Mouse (Mus musculus) A20 (cell line): ENCODE data around the gene Sh3pxd2b.

ENCODE experiments used
- DNase-seq: peaks from one replicate; pipeline ENCODE4 v3.0.0-alpha.2; 2011; ENCODE audit warnings: low read depth, low spot score

The Sh3pxd2b gene

DNA sequence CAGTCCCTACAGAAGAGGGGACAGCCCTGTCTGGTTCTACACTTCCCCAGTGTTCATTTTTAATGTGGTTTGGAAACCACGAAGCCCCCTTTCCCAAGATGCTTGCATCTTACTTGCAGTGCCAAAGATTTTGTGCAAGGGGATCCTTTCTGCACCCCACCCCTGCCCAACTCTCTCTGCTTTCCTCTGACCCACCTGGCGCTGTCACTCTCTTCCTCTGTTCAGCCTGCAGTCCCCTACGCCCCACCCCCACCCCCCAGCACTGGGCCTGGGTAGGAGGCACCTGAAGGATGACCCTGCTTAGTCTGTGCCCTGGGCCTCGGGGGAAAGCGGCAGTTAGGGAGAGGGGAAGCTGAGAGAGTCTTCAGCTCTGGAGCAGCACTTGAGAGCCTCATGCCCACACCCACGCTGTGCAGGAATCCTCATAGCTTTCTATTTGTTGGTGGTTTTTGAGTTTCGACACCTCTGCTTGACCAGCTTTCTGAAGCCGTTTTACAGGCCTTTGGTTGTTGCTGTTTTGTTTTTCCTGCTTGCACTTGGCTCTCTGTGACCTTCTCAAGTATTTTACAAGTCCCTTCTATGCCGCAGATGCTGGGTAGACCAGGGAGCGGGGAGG lies 77.5 kb downstream of the Sh3pxd2b start:
- no peak for DNase-seq

DNA sequence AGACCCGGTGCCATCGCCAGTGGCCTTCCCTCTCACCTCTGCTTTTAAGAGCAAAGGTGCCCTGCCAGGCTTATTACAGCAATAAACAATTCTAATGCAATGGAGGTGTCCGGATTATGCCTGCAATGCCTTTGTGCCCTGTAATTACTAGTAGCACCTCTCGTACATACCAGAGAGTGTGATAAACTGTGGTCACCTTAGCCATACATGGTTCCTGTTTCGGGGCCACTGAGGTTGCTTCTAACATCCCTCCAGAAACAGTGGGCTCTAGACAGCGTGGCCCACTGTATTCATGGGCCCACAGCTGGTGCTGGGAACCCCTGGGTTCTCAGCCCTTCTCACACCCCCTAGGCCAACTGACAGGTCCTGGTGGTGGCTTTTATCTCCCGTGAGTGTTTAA lies 79.9 kb downstream of the Sh3pxd2b start:
- no peak for DNase-seq

DNA sequence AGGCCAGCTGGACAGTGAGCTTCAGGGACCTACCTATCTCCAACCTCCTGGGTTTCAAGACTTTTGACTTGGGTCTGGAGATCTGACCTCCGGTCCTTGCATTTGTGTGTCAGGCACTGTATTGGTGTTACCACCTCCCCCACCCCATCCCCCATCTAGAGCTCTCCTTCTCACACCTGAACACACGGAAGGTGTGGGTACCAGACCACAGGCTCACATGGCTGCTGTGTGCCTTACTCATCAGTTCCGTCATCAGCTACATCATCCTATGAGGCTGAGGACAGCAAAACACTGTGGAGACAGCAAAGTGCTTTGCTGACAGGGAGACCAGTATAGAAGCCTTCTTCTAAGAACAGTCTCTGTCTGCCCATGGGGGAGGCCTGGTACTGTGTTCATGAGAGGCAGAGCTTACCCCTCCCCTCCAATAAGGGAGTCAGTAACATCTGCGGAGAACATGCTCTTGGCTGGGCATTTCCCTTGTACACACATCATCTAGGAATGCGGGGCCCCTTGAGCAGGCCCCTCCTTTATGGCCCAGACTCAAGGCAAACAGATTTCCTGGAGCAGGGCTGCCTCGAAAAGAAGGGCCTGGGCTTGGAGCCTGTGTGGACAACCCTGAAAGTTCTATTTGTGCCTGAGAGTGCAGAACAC lies 87.9 kb downstream of the Sh3pxd2b start:
- DNase-seq, result no peak

DNA sequence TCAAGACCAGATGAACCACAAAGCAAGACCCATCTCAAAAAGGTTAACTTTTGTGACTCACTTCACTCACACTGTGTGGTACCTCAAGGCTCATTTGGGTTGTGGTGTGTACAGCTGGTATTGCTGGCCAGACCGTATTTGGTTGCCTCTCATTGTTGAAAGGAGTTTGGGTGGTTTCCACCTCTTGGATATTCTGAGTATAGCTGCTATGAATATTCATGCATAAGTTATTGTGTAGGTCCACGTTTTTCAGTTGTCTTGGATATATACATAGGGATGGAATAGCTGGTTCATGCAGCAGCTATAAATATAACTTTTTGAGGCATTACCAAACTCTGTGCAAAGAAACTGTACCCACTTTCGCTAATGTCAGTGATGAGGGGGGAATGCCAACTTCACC lies 95.0 kb downstream of the Sh3pxd2b start:
- DNase-seq, result no peak

DNA sequence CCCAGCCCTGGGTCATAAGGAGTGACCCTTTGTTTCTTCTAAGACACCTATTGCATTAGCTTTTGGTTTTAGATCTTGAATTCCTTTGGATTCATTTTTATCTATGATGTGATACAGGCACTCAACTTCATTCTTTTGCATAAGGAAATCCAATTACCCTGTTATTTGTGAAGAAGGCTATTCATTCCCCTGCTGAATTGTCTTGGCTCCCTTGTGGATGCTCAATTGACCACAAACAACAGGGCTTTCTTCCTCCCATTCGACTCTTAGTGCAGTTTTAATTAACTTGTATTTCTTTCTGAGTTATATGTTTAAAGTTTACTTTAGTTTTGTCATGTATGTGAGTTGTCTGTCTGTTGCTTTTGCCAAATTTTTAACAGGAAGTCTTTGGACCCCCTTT lies 96.6 kb downstream of the Sh3pxd2b start:
- no peak for DNase-seq

DNA sequence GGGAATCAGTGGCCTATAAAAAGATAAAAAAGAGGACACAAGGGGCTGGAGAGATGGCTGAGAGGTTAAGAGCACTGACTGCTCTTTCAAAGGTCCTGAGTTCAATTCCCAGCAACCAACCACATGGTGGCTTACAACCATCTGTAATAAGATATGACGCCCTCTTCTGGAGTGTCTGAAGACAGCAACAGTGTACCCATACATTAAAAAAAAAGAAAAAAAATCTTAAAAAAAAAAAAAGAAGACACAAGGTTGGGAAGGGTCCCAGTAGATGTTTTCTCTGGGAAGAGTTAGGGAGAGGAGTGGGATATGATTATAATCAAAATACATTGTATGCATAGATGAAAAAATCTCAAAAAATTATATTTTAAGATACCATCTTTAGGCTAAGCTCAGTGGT lies 97.5 kb downstream of the Sh3pxd2b start:
- DNase-seq, result no peak

DNA sequence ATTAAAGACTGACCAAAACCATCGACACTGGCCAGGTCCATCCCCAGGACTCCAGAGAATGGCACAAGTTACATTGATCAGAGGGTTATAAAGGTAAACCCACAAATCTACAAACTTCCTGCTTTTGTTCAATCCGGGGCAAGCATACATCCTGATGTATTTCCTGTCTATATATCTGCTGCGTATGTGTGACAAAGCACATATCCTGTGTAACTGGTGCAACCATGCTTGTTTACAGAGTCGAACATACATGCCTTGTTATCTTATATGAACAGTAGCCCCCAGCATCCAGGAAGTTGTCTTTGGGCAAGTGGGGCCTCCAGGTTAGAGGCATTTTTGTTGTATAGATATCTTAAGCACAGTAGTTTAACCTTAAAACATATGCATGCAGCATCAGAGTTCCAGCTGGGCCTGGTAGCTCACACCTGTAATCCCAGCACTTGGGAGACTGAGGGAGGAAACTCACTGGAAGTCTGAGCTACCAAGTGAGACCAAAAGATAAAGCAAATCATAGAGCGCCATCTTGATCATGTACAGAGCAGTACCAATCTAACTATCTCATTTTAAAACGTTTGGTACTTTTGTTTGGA lies 98.1 kb downstream of the Sh3pxd2b start:
- no peak for DNase-seq

DNA sequence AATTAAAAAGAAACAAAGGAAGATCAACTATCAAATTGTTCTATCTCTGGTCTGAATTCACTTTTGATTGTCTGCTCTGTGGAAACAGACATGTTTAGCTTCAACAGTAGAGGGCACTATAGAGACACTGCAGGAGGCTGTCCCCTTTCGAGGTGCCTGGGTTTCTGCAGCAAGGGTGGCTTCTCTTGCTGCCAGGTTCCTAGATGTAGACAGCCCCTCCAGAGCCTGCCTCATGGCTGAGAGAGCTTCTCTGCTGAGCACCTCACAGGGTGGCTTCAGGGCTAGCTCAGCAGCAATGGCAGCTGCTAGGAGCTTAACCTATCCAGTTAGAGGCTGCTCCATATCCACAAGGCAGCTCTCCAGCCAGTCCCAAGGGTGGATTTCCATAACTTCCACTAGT lies 102.6 kb downstream of the Sh3pxd2b start:
- DNase-seq, result peak; percentile 71

DNA sequence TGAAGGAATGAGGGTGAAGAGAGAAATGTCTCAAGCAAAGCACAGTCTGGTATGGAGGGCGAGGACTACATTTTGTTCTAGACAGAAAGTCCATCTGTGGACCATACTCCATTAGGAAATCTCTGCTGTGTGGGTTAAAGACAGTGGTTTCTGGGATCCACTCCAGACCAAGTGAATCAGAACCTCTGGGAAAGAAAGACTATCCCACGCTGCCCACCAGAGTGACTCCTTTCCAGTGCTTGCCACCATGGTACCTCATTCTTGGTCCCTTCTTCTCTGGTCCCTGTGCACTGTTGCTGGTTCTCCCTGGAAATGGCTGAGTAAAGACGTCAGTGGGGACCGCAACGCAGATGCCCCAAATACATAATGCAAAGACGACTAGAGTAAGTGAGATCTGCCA lies 103.7 kb downstream of the Sh3pxd2b start:
- DNase-seq, result no peak

DNA sequence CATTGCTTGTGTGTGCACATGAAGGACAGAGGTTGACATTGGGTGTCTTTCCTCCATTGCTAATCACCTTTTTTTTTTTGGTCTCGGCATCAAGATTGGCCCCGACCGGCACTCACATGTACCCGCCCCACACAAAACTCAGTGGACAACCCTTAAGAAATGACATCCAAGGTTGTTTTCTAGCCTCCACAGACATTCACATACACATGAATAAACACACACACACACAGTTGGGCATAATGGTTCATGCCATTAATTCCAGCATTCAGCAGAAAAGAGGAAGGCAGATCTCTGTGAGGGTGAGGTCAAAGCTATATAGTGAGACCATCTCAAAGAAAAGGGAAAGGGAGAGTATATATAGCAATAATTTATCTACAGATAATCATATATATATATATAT lies 105.1 kb downstream of the Sh3pxd2b start:
- DNase-seq, result no peak

DNA sequence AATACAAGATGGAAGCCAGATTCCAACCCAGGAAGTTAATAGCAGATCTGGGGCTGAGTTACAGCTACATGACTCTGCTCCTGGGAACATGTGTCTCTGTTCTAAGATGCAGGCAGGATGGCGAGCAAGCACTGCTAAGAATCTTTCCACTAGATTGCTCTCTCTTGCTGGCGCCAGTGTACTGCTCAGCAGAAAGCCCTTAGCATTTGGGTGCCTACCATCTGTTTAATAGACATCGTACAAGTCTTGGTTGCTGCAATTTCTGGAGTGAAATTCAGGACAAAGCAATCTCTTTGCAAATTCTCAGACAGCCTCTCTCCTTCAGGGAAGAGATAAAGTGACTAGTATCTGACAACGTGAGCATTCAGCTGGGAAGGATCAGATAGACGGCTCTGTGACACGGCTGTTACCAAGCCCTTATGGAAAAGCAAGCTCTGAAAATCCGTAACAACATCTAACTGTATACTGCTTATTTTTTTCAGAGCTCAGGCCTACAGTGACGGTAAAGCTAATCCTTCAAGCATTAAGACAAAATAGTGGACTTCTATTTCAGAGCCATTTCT lies 105.8 kb downstream of the Sh3pxd2b start:
- no peak for DNase-seq

DNA sequence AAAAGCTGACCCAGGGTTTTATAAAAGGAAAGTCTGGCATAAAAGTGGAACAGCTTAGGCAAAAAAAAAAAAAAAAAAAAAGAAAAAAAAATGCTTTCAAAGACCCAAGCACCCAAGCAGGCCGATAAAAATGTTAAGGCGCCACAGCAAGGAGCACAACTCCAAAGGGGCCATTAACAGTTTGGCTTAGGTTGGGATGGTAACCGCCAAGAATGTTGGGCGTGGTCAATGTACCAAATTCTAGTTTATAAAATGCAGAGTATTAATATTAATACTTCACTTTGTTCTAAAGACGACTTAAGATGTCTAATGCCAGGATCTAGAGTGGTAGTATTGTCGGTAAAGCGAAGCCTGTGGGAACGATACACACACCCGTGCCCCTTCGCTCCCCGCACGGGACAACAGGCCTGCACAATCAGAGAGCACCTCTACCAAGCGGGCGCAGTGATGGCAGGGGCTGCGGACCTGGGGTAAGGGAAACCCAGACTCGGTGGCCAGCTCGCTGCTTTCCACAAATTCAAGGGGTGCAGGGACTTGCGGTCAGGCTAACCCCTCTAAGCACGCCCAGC lies 106.7 kb downstream of the Sh3pxd2b start:
- DNase-seq, result no peak

DNA sequence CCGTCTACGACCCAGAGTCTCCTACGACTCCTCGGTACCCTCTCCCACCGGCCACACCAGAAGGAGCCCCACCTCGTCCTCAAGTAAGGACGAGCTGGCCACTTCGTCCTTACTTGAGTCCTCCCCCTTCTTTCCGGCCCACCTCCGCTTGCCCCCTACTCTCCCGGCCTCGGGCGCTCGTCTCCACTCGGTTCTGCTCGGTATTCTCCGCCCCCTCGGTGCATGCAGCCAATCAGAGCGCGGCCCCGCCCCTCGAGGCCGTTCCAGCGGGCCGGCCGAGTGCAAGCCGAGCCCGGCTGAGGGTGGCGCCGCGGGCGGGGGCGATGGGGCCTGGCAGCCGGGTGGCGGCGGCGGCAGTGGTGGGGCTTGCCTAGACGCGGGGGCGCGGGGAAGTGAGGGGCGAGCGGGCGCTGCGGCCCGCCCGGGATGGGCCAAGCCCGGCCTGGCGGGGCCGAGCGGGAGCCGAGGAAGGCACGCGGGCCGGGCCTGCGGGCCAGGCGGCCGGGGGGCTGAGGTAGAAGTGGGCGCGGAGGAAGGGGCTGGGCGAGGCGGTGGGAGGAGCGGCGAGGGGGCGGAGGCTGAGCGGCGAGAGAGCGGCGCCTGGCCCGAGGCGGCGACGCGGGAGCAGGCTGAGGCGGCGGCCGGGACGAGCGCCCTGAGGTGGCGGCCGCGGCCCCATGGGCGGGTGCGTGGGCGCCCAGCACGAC lies 107.3 kb downstream of the Sh3pxd2b start, which contains the start of gene Ubtd2:
Gene Ubtd2 (plus strand): TSS at position 571 of the 707 bp plus-strand sequence.
- DNase-seq, result peak; percentile 93

DNA sequence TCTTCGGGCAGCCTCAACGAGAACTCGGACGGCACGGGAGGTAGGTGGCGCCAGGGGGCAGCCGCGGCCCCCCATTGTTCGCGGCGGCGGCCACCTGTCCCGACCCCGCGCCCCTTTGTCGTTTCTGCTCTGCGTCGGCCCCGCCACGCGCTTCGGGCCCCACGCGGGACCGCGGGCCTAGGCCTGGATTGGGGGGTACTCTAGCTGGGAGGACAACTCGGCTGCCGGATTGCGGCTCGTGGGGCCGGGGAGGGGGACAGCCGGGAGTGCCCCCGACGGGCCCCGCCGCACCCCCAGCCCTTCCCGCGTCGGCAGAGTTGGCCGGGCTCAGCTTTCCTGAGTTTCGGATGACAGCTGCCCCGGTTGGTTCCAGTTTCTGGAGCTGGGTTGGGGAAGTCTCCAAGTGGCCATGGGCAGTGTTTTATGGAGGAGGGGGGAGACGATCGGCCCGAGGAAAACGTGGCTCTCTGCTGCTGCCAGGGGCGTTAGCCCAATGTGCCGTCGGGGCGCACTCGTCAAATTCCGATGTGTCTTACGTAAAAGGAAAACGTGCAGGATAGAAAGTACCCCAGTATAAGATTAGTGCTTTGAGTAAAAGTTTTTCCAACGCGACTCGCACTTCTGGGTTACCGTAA lies 108.0 kb downstream of the Sh3pxd2b start:
- no peak for DNase-seq

DNA sequence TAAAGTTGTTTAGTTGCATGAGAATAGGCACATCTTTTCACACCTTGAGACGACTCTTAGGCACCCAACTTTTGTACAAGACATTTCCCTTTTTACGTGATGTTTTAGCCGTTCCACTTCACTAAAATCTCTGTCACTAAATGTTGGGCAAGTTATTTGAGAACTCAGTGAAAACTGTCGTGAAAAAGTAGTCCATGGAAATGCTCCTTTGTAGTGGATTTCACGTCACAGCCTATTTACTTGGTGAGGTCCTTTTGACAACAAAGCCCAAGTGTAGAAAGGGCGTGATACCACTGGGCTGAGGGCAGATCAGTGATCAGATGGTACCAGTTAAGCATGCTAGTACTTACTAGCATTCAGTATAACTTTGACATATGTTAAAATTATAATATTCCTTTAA lies 108.7 kb downstream of the Sh3pxd2b start:
- no peak for DNase-seq

DNA sequence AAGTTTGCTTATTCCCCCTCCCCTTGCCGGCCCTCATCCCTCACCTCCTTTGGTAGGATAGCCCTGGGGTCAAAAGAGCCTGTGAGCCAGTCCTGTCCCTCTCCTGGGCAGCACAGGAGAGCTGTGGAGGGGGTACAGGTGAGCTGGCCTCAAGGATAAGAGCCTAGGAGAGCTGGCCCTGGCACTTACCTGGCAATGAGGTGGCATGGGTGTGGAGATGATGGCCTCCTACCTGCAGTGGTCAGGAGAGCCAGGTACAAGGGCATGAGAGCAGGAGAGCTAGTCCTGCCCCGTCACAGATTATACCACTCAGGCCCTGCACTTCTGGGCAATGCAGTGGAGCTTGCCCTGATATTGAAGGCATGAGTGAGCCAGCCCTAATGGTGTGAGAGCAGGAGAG lies 116.7 kb downstream of the Sh3pxd2b start:
- no peak for DNase-seq

DNA sequence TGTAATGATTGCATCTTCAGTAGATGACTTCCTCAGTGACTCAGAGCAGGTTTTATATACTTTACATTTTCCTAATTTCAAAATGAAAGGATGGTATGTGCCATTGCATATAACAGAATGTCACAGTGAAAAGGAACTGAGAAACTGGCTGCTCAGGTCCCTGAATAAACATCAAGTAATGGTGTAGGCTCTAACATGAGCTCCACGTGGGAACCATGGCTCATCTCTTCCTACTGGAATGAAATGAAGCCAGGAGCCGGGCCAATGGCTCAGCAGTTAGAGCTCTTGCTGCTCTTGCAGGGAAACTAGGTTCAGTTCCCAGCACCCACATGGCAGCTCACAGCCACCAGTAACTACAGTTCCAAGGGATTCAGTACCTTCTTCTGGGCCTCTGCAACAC lies 124.3 kb downstream of the Sh3pxd2b start:
- no peak for DNase-seq

DNA sequence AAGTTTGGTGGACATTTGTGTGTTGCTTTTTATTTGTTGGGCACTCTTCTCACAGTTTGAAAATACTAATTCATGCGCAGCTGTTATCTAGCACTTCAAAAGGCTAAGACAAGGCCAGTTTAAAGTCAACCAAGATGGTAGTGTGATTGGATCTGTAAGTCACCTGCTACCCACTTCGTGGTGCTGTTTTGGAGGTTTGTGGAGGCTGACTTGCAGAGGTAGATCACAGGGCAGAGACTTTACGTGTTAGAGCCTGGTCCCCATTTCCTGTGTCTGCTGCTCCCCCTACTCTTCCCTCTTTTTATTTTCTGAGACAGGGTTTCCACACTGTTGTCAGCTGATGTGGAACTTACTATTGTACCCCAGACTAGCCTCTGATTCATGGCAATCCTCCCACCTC lies 127.1 kb downstream of the Sh3pxd2b start:
- no peak for DNase-seq

DNA sequence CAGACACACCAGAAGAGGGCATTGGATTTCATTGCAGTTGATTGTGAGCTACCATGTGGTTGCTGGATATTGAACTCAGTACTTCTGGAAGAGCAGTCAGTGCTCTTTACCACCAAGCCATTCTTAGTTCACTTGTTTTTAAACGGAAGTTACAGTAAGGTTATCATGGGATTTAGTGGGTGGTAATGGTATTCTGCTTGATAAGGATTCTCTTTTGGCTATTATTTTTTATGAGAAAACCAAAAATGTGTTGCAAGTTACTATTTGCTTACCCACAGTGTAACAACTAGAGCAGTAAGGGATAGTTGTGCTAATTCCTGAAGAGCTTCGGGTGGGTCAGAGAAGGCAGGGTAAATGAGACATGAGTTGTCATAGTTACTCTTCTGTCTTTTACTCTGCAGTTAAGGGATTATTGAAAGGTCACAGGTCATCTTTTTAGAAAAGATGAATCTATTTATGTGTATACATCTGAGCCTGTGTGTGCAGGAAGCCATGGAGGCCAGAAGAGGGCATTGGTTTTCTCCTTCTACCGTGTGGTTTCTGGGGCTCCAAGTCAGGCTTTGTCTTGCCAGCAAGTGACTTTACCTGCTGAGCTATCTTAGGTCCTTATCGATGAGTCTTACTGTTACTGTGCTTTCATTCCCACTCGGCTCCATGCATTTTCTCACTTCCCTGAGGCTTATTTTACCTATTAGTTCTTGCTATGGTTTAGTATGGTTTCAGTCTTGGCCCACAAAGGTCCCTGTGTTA lies 128.0 kb downstream of the Sh3pxd2b start:
- DNase-seq, result peak; percentile 30
